In the genomic region with DNA sequence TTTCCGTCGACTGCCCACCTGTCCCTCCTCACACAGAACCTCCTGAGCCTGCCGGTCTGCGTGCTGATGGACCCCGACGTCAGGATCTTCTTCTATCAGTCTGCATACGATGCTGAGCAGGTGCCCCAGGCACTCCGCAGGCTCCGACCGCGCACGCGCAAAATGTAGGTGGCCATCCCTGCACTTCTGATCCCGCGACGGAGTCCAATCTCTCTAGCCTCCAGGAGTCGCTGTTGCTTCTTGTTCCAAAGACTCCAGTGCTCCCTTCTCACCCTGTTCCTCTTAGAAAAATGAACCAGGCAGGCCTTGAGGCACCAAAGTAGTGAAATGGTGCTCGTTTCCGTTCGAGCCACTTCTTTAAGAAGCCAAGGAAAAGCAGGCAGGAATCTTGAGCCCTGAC, we compare ENCODE assay signal across 9 mouse cellular contexts. TPM values are rescaled to one million over a fixed set of nuclear protein-coding genes. Genes with fewer than 3 reads are reported as not detected.
DNase-seq lines count a peak whose midpoint lies in the region; TF ChIP-seq lines count a peak whose summit lies in the region.
"Had no signal": no experiment of that assay in that cellular context is flagged by ENCODE, and none has a peak within 500 bp of the region (broad histone marks: within the 10 kb centered on the region; RNA-seq: fewer than 3 reads in every experiment).

No protein-coding gene starts in this region.

- H3K9me3 ChIP-seq in E14TG2a.4 (ENCODE audit: low read length): no peaks in the 10 kb centered on the region
- H3K9me3 ChIP-seq: liver, embryonic 13.5 days had no signal

- H3K36me3 ChIP-seq in E14TG2a.4 (ENCODE audit: insufficient read depth, low read length): no peaks in the 10 kb centered on the region
- H3K36me3 ChIP-seq: liver, embryonic 13.5 days had no signal

- DNase-seq in heart, adult 11 months: peak; percentile 94
- DNase-seq in heart, adult 8-10 months (ENCODE audit: low spot score): no peak
- peak; percentile 26 for DNase-seq in cerebellum, adult 8-10 months
- DNase-seq in frontal cortex, postnatal 14 days (ENCODE audit: low spot score in 2 of 2): peak; percentile 32 to 38
- DNase-seq in left cerebral cortex, postnatal 14 days (ENCODE audit: low spot score in 2 of 2): peak; percentile 55 to 70
- peak; percentile 84 for DNase-seq in retina, postnatal 1 day
- DNase-seq in yolk sac, embryonic 10.5 days (ENCODE audit: low spot score): no peak
- DNase-seq: liver, embryonic 13.5 days had no signal

- intact Hi-C loops in left cerebral cortex, postnatal 14 days (cut with DNase I): loop anchor here (5.0 kb wide), 1 partner anchor 168 kb away; no protein-coding TSS in a partner anchor

- peak; percentile 51 for TF ChIP-seq CTCF in E14TG2a.4 (conservative IDR thresholded peaks at IDR 0.05; ENCODE audit: low read length)

- H3K4me3 ChIP-seq in E14TG2a.4 (replicated peaks; ENCODE audit: low read length): 0 out of 2 replicates have a peak overlapping the region, but pooled peaks have one; percentile 23
- H3K4me3 ChIP-seq: liver, embryonic 13.5 days had no signal

- H3K4me1 ChIP-seq in E14TG2a.4 (replicated peaks; ENCODE audit: low read depth, low read length): peaks cover 7% of the 10 kb centered on the region; the same call in 1 of the 2 replicates

- H3K27me3 ChIP-seq in E14TG2a.4 (ENCODE audit: insufficient read depth, low read length): peaks cover 43% of the 10 kb centered on the region
- H3K27me3 ChIP-seq: liver, embryonic 13.5 days had no signal

RNA-seq across cellular contexts. Expression of a gene that starts 10.2 kb away (rescaled TPM):
- 1 to 10 TPM; 1.2 to 4.5 (median 1.6) TPM for total RNA-seq in heart, adult 8-10 months (2022)
- total RNA-seq in left cerebral cortex, postnatal 14 days (2021): 1 to 10 TPM; 1.2 to 1.3 TPM

RNA-seq across cellular contexts. Expression of a gene that starts 48.6 kb away (rescaled TPM):
- 1 to 10 TPM; 3.6 to 5.9 (median 4.5) TPM for total RNA-seq in heart, adult 8-10 months (2022)
- total RNA-seq in left cerebral cortex, postnatal 14 days (2021): 10 to 100 TPM; 39.1 to 46.5 TPM

RNA-seq across cellular contexts. Expression of a gene that starts 50.8 kb away (rescaled TPM):
- 1 to 10 TPM in 1 of 4 experiments, under 1 TPM in 3; 0.30 to 1.5 (median 0.69) TPM for total RNA-seq in heart, adult 8-10 months (2022)
- total RNA-seq in left cerebral cortex, postnatal 14 days (2021): under 1 TPM; 0.64 to 0.72 TPM

Comparison
In these comparisons a context has a peak if more than half of its experiments do, and no peak if none do; other contexts are left out.
1. DNase-seq: peak in heart, adult 11 months (single experiment), cerebellum, adult 8-10 months (single experiment), frontal cortex, postnatal 14 days (2 of 2), left cerebral cortex, postnatal 14 days (2 of 2) and retina, postnatal 1 day (single experiment); none in heart, adult 8-10 months (single experiment) and yolk sac, embryonic 10.5 days (single experiment).
2. RNA of a gene that starts 48.6 kb away (total RNA-seq): 39.1 to 46.5 TPM in left cerebral cortex, postnatal 14 days; 3.6 to 5.9 TPM in heart, adult 8-10 months; every median in the first group is over 4 times any median in the second.